Mouse (Mus musculus) urinary bladder, adult 18-20 months (tissue): Measurements from ENCODE around the gene Tceal8.
"Not testable (repeated sequence)": the region's sequence is repeated elsewhere in the genome, so short reads cannot be mapped to it uniquely, and the experiment has no call there.

Experiments
- DNase-seq, 2 experiments: peaks; one replicate each; pipeline ENCODE4 v3.0.0; 2022; ENCODE audit warnings: low spot score in 2 of 2, mixed read lengths in 2 of 2

Tceal8 gene

GRCm38 (mm10) chrX:136172118-136172551 is at the start of gene Tceal8:
Tceal8 (minus strand) TSS chrX:136172342.
- peak; percentile 30 to 59 for DNase-seq

GRCm38 (mm10) chrX:136216303-136216702 is 44.2 kb upstream of the Tceal8 start:
- no peak for DNase-seq

DNA sequence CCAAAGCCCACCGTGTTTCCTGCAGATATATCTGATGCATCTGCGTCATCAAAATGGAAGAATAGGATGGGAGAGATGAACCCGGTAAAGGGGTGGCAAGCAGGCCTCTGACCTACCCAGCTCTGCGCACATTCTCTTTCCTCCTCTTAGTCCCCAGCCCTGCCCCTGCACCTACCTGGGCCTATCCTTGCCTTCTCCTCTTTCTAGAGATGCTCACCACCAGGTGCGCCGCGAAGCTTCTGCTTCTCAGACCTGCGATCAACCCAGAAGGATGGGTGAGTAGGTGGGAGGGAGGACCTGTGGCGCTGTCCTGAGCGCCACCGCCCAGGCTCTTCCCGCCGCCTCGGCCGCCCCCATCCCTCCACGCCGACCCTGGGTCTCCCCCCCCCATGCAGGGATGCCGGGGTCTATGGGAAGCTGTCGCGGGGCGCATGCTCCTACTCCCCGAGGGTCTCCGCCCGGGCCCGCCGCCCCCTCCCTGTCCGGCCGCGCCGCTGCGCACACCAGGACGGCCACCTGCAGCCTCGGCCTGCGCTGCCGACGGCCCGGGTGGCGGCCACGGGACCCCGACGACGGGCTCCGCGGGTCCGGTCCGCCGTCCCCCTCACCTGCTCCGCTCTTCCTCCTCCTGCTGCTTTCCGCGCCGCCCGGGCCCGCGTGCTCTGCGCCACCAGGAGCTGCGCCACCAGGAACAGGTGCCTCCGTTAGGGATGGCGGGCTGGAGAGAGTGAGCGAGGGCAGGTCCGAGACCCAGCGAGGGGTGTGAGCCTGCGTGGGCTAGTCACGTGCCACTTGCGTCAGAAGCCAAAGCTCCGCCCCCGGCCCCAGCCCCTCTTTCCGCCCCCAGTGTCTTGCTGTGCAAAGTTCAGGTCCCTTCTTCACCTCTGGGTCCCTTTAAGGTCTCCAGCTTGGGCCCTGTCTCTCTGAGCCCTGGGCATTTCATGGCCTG is 42.9 kb upstream of the Tceal8 start, which contains the start of the genes Tceal7 and Bex1:
TSS of gene Tceal7 (plus strand) at position 51 of the 949 bp plus-strand sequence.
TSS of gene Bex1 (minus strand) at position 785 of the 949 bp plus-strand sequence.
- not testable (repeated sequence) for DNase-seq

GRCm38 (mm10) chrX:136213396-136213795 is 41.3 kb upstream of the Tceal8 start:
- DNase-seq, result no peak

GRCm38 (mm10) chrX:136204406-136204805 is 32.3 kb upstream of the Tceal8 start:
- DNase-seq, result no peak

GRCm38 (mm10) chrX:136203664-136204066 is 31.5 kb upstream of the Tceal8 start, which contains the start of gene Tceal5:
Tceal5 (minus strand) TSS chrX:136203876.
- peak; percentile 3 to 9 for DNase-seq

- no peak for DNase-seq
Observed at GRCm38 (mm10) chrX:136203257-136203656, 31.1 kb upstream of the Tceal8 start.

DNA sequence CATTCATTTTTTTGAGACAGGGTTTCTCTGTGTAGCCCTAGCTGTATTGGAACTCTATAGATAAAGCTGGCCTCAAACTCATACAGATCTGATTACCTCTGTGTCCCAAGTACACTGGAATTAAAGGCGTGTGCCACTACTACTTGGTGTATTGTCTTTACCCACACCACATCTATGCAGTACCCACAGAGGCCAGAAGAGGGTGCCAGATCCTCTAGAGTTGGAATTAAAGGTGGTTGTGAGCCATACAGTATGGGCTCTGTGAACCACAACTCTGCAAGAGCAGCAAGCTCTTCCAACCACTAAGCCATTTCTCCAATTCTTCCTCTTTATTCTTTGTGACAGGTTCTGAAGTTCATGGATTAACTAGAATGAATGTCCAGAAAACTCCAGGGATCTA is 24.7 kb upstream of the Tceal8 start:
- DNase-seq, result no peak

DNA sequence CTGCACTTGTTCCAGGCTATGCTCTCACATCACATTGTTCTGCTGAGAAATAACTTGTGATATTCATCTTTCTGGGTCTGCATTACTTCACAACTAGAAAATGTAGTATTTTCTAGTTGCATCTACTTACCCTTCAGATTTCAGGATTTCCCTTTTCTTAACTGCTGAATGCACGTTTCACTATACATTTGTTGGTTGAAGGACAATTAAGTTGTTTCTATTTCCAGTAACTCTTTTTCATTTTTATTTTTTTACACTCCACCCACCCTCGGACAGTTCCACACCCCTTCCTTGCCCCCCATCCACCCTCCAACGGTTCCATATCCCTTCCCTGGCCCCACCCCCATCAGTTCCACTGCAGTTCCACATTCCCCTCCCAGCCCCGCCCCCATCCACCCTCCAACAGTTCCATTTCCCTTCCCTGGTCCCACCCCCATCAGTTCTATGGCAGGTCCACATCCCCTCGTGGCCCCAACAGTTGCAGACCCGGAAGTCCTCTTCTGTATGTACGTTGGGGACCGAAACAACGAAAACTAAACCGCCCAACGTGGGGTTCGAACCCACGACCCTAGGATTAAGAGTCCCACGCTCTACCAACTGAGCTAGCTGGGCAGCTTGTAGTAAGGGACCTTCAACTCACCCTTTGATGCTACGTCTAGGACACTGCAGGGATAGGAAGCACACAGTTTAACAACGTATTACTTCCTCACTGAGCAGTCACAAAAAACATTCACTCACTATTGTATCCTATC is 23.2 kb upstream of the Tceal8 start:
- DNase-seq, result no peak

- no peak for DNase-seq
Observed at GRCm38 (mm10) chrX:136183107-136183506, 11.0 kb upstream of the Tceal8 start.

DNA sequence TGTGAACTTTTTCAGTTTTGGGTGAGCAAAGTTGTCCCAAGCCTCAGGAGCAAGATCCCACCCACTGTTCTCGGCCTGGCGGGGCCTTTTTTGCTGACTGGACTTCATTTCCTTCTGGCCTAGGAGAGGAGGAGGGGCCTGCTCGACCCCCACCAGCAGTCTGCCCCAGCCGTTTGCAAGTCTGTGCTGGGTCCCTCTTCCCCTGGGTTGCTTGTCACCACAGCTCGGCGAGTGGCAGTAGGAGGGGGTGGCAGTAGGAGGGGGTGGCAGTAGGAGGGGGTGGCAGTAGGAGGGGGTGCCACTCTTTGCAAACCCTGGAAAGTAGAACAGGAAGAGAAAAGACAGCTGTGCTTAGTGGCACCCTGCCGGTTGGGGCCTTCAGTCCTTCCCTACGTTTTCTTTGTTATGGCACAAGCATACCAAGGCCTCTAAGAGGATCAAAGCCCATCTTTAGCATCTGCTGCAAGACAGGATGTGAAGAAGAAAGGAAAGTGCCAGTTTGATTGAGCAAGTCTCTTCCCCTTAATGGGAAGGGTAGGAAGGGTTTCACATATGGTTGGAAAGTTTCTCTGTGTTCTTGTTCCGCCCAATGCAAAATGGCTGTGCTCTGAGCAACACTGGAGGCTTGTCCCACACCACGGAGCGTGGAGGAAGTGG is 8.9 kb upstream of the Tceal8 start:
- no peak for DNase-seq

DNA sequence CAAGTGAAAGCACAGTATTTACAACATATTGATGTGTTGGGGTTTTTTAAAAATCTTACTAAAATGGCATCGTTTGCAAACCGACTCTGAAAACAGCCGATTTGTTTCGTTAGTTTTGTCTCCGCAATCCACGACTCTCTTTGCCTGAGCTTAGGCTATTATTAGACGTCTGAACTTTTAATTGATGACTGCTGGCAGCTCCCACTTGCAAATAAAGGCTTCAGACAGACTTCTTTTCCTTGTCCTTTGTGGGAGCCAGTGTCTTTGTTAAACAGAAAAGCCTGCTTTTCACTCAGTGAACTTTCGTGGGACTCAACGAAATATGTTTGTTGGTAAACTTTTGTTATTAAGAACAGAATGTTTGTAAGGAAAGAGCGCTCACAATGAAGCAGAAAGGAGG is 644 bp upstream of the Tceal8 start:
- DNase-seq, result no peak

DNA sequence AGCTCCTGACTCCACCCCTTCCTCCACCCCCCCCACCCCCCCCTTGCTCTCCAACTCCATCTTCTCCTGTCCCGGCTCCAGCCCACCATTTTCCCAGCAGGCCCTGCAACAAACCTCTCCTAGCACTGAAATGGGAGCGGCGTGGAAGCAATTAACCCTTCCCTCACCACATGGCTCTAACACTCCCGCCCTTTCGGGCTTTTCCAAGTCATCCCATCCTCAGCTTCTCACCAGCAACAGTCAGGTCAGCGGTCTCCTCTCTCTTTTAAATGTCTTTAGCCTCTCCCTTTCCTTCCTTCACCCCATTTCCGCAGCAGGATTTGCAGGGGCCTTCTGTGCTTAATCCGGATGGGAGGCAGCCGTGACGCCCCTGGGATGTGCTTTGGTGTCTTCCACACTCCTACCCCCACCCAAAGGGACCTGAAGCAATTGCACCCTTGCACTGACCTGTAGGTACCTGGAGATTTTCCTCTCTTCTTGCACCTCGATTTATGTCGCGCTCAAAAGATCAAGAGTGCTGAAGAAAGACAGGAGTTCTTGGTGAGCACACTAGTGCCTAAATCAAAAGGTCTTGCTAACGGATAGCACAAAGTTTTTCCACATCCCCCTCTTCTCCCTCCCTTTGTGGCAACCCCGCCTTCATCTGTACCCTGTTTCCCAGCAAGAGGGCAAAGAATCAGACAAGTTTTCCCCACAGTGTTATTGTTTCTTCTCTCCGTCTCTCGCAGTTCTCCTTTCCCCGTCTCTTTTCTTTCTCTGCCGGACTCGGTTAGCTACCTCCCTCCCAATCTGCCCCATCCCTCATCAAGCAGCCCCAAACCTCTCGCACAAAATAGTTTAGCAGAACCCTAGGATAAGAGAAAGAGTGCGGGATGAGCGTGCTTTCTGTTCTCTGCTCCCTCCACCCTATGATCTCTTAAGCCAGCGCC is 689 bp downstream of the Tceal8 start:
- DNase-seq, result peak; percentile 4 to 27

DNA sequence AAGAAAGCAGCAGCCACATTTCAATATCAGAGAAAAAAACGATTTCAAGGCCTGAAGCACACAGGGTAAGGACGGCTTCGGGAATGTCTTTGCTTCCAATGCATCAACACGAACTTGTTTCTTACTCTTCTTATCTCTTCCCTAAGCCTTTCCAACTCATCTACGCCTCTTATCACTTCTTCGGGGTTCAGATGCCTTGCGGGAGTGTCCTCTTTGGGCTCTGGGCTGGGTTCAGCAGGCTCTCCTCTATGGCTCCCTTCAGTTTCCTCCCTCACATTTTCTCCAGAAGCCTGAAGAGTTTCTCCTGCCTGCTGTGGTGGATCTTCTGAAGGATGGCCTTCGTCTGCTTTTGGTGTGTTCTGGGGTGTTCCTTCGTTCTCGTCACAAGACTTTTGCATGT is 1.5 kb downstream of the Tceal8 start:
- DNase-seq, result no peak

- DNase-seq, result no peak
Observed at GRCm38 (mm10) chrX:136144195-136144594, 27.9 kb downstream of the Tceal8 start.

- no peak for DNase-seq
Observed at GRCm38 (mm10) chrX:136143711-136144110, 28.4 kb downstream of the Tceal8 start.

DNA sequence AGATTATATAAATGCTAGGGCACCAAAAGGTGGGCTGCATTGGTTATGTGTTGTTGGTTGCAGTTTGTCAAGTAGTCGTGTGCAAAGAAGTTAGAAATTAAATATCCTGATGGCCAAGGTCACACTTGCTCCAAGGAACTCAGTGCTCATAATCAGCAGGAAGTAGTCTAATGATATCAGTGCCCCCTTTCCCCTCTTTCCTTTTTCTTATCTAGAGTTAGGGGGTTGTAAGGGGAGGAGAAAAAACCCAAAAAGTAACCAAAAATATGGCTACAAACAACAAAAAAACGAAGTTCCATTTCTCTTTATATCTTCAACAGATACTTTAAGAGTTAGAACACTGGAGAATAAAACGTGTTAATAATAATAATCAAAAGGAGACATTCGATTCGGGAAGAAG is 30.8 kb downstream of the Tceal8 start:
- no peak for DNase-seq

GRCm38 (mm10) chrX:136139640-136140004 is 32.5 kb downstream of the Tceal8 start:
- not testable (repeated sequence) for DNase-seq

GRCm38 (mm10) chrX:136138827-136139639 is 33.1 kb downstream of the Tceal8 start, which contains the start of gene Bex4:
Bex4 (plus strand) TSS chrX:136138996.
- not testable (repeated sequence) for DNase-seq

- DNase-seq, result no peak
Observed at GRCm38 (mm10) chrX:136135559-136135958, 36.6 kb downstream of the Tceal8 start.
